Mouse (Mus musculus) right cerebral cortex, adult 18-20 months (tissue): ENCODE measurements around the gene Myzap.

Source experiments
- DNase-seq: peaks from one replicate; pipeline ENCODE4 v3.0.0; 2022; ENCODE audit warnings: mixed read lengths

Gene Myzap

DNA sequence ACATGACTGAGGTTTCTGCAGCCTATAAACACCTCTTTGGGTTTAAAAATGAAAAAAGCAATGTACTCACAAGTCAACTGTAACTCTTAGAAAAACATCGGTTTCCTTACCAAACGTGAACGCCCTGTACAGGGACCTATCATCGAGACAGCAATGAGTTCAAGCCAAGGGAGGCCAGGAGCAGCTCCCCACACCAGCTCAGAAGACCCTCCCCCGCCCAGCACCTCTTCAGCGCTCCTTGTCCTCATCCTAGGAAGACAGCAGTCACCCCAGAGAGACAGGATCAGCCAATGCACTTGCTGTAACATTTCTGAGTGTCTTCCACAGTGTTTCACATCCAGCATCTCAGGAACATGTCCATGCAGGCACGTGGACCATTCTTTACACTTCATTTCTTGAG lies 113.6 kb downstream of the Myzap start:
- no peak for DNase-seq

DNA sequence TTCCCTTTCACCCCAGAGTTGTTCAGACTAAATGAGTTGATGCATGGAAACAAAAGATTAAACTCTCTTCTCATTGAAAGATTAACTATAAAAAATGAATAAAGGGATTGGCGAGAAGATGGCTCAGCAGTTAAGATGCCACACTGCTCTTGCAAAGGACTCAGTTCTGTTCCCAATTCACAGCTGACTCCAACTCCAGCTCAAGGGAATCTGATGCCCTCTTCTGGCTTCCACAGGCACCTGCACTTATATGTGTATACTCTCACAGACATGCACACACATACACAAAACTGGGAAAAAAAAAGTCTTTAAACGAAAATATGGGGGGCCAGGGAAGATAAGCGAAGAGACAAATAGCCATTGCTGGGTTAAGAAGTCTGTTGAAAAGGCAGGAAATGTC lies 115.6 kb downstream of the Myzap start:
- DNase-seq = no peak

DNA sequence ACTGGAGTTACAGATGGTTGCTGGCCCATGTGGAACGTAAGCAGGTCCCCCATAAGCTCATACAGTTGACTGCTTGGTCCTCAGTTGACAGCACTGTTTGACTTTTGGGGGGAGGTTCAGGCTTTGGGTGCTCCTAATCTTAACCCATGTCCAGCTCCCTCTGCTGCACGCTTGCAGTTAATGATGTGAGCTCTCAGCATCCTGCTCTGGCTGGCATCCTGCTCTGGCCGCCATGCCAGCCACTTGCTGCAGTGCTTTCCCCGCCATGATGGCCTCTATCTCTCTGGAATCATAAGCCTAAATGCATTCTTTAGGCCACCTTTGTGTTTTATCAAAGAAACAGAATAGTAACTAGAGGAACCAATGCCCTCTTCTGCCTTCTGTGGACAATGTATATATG lies 116.6 kb downstream of the Myzap start:
- no peak for DNase-seq

DNA sequence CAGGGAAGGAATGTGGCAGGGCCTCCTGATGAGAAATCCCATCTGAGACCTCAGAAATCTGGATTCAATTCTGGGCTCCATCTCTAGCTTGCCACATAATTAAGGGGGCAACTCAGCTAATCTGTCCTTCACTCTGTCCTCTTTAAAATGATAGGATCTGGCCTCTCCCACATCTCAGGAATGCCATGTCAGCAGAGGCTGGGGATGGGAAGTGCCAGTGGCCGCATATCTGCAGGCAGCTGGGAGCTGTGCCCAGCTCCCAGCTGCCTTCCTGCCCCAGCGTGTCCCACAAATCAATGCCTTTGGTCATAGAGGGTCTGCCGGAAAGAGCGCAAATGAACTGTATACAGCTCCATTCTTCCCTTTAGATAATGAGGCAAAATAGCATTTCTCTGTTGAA lies 124.7 kb downstream of the Myzap start:
- no peak for DNase-seq

DNA sequence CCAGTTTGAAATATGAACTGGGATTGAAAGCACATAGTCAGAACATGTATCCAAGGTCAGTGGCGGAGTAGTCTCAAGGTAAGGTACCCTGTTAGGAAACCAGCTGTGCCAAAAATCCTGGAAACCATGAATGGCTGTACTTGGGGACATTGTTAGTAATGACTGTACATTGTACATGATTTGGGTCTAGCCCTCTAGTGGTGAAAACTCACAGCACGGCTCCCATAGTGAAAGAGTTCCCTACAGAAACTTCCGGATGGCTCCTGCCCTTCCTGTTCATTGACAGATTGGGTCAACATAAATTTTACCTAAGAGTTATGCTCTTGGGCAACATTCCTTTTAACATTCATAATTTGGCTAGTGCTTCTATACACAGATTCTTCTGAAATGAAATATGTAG lies 126.0 kb downstream of the Myzap start:
- no peak for DNase-seq

DNA sequence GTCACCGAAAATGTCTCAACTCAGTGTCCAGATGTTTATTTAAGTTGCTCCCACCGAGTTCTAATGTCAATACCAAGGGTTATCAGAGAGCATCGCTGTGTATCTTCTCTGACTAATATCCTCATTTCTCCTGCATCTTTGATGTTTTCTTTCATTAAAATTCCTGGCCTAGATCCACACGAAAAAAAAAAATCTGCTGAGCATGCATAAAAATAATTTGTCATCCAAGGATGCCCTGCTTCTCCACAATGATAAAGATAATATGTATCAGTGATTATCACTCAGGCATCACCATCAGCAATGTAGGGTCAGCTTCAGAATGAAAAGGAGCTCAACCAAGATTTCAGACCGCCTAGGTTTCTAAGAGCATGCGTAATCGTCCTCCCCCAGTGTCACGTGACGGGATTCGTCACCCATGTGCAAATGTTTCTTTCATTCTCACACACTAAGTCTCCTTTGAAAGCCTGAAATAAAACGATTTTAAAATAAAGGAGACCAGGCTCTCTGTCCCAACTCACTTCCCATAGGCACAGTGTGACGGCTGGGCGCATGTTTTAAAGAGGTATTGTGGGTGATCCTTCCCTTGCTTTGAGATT lies 129.0 kb downstream of the Myzap start:
- DNase-seq = no peak

DNA sequence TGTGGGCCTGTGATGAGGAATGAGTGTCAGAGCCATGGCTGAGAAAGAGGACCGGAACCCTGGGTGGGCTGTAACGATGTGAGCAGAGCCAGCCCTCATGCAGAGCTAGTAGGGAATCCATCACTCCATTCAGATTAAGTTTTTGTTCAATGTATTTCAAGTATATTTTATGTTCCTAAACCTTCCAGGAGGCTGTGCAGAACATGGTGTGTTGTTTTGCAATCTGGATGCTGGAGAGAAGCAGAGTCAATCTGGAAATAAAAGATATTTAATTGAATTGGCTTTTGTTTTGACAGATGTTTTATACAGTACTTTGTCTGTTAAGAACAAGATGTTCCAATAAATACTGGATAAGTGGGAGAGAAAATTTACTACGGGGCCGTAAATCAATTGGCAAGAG lies 135.4 kb downstream of the Myzap start:
- DNase-seq = no peak
